ENCODE assay signal across 8 mouse cellular contexts in genomic region chr13:96081276-96081675, GRCm38 (mm10). TPM values are rescaled to one million over a fixed set of nuclear protein-coding genes. Genes with fewer than 3 reads are reported as not detected.
DNase-seq lines count a peak whose midpoint lies in the region; ATAC-seq and TF ChIP-seq lines count a peak whose summit lies in the region.
"Not testable (repeated sequence)": the region's sequence is repeated elsewhere in the genome, so short reads cannot be mapped to it uniquely, and the experiment has no call there.

TSS of gene Gm20075 (minus strand) at chr13:96081376.

- POLR2A ChIA-PET in Patski (lab: Charles Lee), result not testable (repeated sequence)

- not testable (repeated sequence) for DNase-seq in Patski (ENCODE audit: low read depth, low spot score); embryonic facial prominence, embryonic 10.5 days (ENCODE audit: low spot score); gastrocnemius, postnatal 10 days; heart, postnatal 14 days; left cerebral cortex, adult 18-20 months (ENCODE audit: low spot score in 2 of 2); lung, embryonic 14.5 days

- H3K4me1 ChIP-seq in embryonic facial prominence, embryonic 10.5 days; intestine, embryonic 15.5 days (replicated peaks); lung, embryonic 14.5 days (ENCODE audit: insufficient read depth); neural tube, embryonic 13.5 days (replicated peaks): not testable (repeated sequence)

- H3K9ac ChIP-seq in intestine, embryonic 15.5 days; lung, embryonic 14.5 days; neural tube, embryonic 13.5 days: not testable (repeated sequence)

- CTCF ChIA-PET in Patski (lab: Charles Lee), result not testable (repeated sequence)

- not testable (repeated sequence) for H3K4me3 ChIP-seq in embryonic facial prominence, embryonic 10.5 days; intestine, embryonic 15.5 days (replicated peaks); lung, embryonic 14.5 days (ENCODE audit: low read depth, low read length); neural tube, embryonic 13.5 days

- H3K27me3 ChIP-seq in Patski, result peaks cover 11% of the 10 kb centered on the region
- not testable (repeated sequence) for H3K27me3 ChIP-seq in embryonic facial prominence, embryonic 10.5 days (replicated peaks; ENCODE audit: low read depth, poor library complexity, severe bottlenecking); intestine, embryonic 15.5 days (replicated peaks); lung, embryonic 14.5 days (ENCODE audit: insufficient read depth, low read length); neural tube, embryonic 13.5 days

- H3K36me3 ChIP-seq in embryonic facial prominence, embryonic 10.5 days (replicated peaks); intestine, embryonic 15.5 days; lung, embryonic 14.5 days (ENCODE audit: insufficient read depth); neural tube, embryonic 13.5 days: not testable (repeated sequence)

- intact Hi-C loops in heart, postnatal 14 days (cut with DNase I), result not testable (repeated sequence)

- TF ChIP-seq CTCF in Patski (IDR thresholded peaks at IDR 0.05); lung, embryonic 14.5 days (IDR thresholded peaks at IDR 0.05; ENCODE audit: low read depth): not testable (repeated sequence)

- in situ Hi-C loops in Patski (cut with MboI; ENCODE audit: low pct_unique_long_range_greater_than_20kb), result not testable (repeated sequence)

- not testable (repeated sequence) for H3K27ac ChIP-seq in embryonic facial prominence, embryonic 10.5 days (replicated peaks); intestine, embryonic 15.5 days; lung, embryonic 14.5 days (ENCODE audit: low read depth); neural tube, embryonic 13.5 days (replicated peaks)

- WGBS in embryonic facial prominence, embryonic 10.5 days, result 85% methylated on average over 3 of the region's 3 CpGs
- WGBS in intestine, embryonic 15.5 days, result 85% methylated on average over 3 of the region's 3 CpGs
- WGBS in lung, embryonic 14.5 days, result 81% methylated on average over 3 of the region's 3 CpGs
- whole genome bisulfite sequencing in neural tube, embryonic 13.5 days, result 86% methylated on average over 3 of the region's 3 CpGs

- not testable (repeated sequence) for H3K4me2 ChIP-seq in intestine, embryonic 15.5 days (replicated peaks); lung, embryonic 14.5 days; neural tube, embryonic 13.5 days

- not testable (repeated sequence) for ATAC-seq in Patski; intestine, embryonic 15.5 days; lung, embryonic 14.5 days (ENCODE audit: insufficient read depth); neural tube, embryonic 13.5 days (ENCODE audit: low read depth)

- H3K9me3 ChIP-seq in embryonic facial prominence, embryonic 10.5 days; intestine, embryonic 15.5 days; lung, embryonic 14.5 days (ENCODE audit: low read depth, low read length); neural tube, embryonic 13.5 days: not testable (repeated sequence)

RNA-seq across cellular contexts. Expression of gene Gm20075, which starts in this region (rescaled TPM):
- polyA plus RNA-seq in Patski (2021), result 26.4 TPM
- polyA plus RNA-seq in embryonic facial prominence, embryonic 10.5 days (2016; fragmentation: Nextera tagmentation; extraction: Ambion mirVana), result 29.0 and 32.2 TPM in 2 replicates
- total RNA-seq in gastrocnemius, postnatal 10 days (2021), result 10 to 100 TPM; 15.8 to 15.9 TPM
- total RNA-seq in heart, postnatal 14 days (2021), result 10 to 100 TPM; 13.1 to 14.8 TPM
- 21.0 and 24.1 TPM in 2 replicates for polyA plus RNA-seq in intestine, embryonic 15.5 days (2015; fragmentation: Nextera tagmentation; extraction: Ambion mirVana)
- 10 to 100 TPM; 30.1 to 30.2 TPM for total RNA-seq in left cerebral cortex, adult 18-20 months (2021)
- polyA plus RNA-seq in lung, embryonic 14.5 days (2014; fragmentation: Nextera tagmentation; extraction: Ambion mirVana), result 21.1 and 25.8 TPM in 2 replicates
- polyA plus RNA-seq in neural tube, embryonic 13.5 days (2015; fragmentation: Nextera tagmentation; extraction: Ambion mirVana), result 30.7 and 35.5 TPM in 2 replicates
